Mouse (Mus musculus): ENCODE data around the gene Dcp1b.

- no peak for TF ChIP-seq CHD2 (IDR thresholded peaks at IDR 0.05; ENCODE audit: low read depth, low read length)
- no peak for TF ChIP-seq MAFK (IDR thresholded peaks at IDR 0.05; ENCODE audit: insufficient read depth, low read depth, low read length)
- TF ChIP-seq HCFC1 (IDR thresholded peaks at IDR 0.05; ENCODE audit: borderline replicate concordance, insufficient read depth, low read length), result no peak
- no peak for TF ChIP-seq ZC3H11A (IDR thresholded peaks at IDR 0.05; ENCODE audit: borderline replicate concordance, low read depth, low read length)
- TF ChIP-seq ZNF384 (IDR thresholded peaks at IDR 0.05; ENCODE audit: low read depth, low read length), result no peak
Measured at GRCm38 (mm10) chr6:119219237-119219870, 44.3 kb downstream of the Dcp1b start.
